Mouse (Mus musculus) gastrocnemius, adult 8-10 months (tissue): ENCODE data around the gene Vmn2r112. TPM values are rescaled to one million over a fixed set of nuclear protein-coding genes. Genes with fewer than 3 reads are reported as not detected.
"Not testable (repeated sequence)": the region's sequence is repeated elsewhere in the genome, so short reads cannot be mapped to it uniquely, and the experiment has no call there.

Source experiments
- DNase-seq, 2 experiments: peaks; one replicate each; pipeline ENCODE4 v3.0.0; 2022; ENCODE audit warnings: low spot score in 2 of 2
- total RNA-seq, 4 experiments: library from RNA; stranded (reverse); gene quantifications; 2 replicates each; pipeline ENCODE4 v1.2.4; 2022

Vmn2r112 gene
- total RNA-seq = not detected

- not testable (repeated sequence) for DNase-seq
Observed at GRCm38 (mm10) chr17:22600651-22601050, at the start of gene Vmn2r112. Vmn2r112 (plus strand) TSS chr17:22600951.

DNA sequence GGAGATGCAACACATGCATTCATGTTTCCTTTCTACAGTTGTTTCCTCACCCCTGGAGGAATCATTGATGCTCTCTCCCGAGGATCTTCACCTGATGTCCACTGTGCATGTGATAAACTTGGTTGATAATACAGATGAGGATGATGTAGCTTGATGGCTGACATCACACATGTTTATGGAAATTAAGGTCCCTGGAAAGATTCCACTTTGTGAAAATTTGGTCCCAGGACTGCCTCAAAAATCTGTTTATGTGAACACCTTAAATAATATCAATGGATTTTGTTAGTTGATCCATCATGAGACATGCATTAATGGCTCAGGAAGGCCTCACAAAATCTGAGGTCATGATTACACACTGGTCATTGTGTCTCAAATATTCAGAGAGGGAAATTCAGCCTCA lies 27.4 kb upstream of the Vmn2r112 start, which contains the start of gene Vmn2r111:
Gene Vmn2r111, minus strand, starts transcription at position 101 of the 400 bp plus-strand sequence.
- not testable (repeated sequence) for DNase-seq

GRCm38 (mm10) chr17:22630646-22631045 lies 29.9 kb downstream of the Vmn2r112 start:
- no peak for DNase-seq

Other genes with a start within 250 kb of the Vmn2r112 start
- gene Zfp944, start 239.6 kb upstream of the Vmn2r112 start, total RNA-seq = 1 to 10 TPM; 3.4 to 5.1 (median 4.3) TPM
- gene Zfp758, start 239.5 kb upstream of the Vmn2r112 start, total RNA-seq = 10 to 100 TPM in 1 of 4 experiments, 1 to 10 TPM in 3; 7.0 to 10.0 (median 7.8) TPM
- 1 to 10 TPM; 3.5 to 5.4 (median 4.5) TPM for gene Zfp946, start 176.7 kb upstream of the Vmn2r112 start, total RNA-seq
- gene Vmn2r111, start 27.5 kb upstream of the Vmn2r112 start, total RNA-seq = not detected